21 mouse cellular contexts compared by ENCODE assay signal in genomic region chr5:30787381-30787780, GRCm38 (mm10).
"Had no signal": no experiment of that assay in that cellular context is flagged by ENCODE, and none has a peak within 500 bp of the region (broad histone marks: within the 10 kb centered on the region; RNA-seq: fewer than 3 reads in every experiment).

No protein-coding gene starts in this region.

- H3K4me1 ChIP-seq: kidney, embryonic 15.5 days; limb, embryonic 10.5 days; limb, embryonic 13.5 days; liver, embryonic 12.5 days; liver, embryonic 15.5 days; lung, embryonic 15.5 days; midbrain, embryonic 10.5 days; midbrain, embryonic 13.5 days had no signal

- H3K27ac ChIP-seq: kidney, embryonic 15.5 days; limb, embryonic 10.5 days; limb, embryonic 13.5 days; liver, embryonic 12.5 days; liver, embryonic 15.5 days; lung, embryonic 15.5 days; midbrain, embryonic 10.5 days; midbrain, embryonic 13.5 days; stomach, postnatal 0 days had no signal

- H3K4me3 ChIP-seq: kidney, embryonic 15.5 days; limb, embryonic 10.5 days; limb, embryonic 13.5 days; liver, embryonic 12.5 days; liver, embryonic 15.5 days; lung, embryonic 15.5 days; megakaryocyte, embryonic 14.5 days; midbrain, embryonic 10.5 days; midbrain, embryonic 13.5 days had no signal

- DNase-seq: kidney, adult 8-10 months; kidney, postnatal 10 days; kidney, postnatal 36 days; liver; lung, adult 18-20 months; lung, postnatal 10 days; lung, postnatal 36 days; right cerebral cortex, postnatal 14 days; right cerebral cortex, postnatal 4 days; thymus, adult 2 months; thymus, postnatal 25 days had no signal

- H3K27me3 ChIP-seq: kidney, embryonic 15.5 days; limb, embryonic 13.5 days; lung, embryonic 15.5 days; midbrain, embryonic 13.5 days had no signal
